Mouse (Mus musculus): ENCODE results near the gene Ddah1.

Ddah1 gene

DNA sequence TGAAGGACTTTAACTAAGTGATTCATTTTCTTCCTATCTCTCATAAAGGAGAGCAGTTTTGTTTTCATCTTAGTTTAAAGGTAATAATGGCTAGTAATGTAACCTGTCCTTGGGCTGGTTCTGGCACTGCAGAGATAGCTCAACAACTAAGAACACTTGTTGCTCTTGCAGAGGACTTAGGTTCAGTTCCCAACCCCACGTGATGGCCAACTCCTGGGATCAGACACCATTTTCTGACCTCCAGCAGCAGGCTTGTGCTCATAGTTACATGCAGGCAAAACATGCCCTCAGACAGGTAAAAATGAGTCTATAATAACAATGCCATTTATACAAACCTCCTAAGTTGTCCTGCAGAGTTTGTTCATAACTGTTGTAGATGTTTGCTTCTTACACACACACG lies 5.9 kb downstream of the Ddah1 start:
- DNase-seq (ENCODE audit: low spot score): no peak

DNA sequence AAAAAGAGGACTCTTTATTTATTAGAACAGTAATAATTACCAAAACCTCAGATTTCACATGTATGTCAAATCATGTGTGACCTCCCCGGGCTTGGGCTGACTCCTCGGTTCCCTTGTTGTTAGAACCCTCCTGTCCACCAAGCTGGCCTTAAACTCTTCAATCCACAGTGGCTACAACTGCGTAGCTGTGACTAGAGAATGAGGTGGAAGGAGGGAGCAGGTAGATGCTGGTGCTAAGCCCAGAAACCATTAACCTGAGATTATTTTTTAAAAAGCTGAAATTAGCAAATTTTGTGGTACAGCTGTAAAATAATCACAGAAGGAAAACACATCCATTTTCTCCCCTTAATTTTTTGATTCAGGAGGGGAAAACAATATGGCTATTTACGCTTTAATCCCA lies 10.0 kb downstream of the Ddah1 start:
- DNase-seq (ENCODE audit: low spot score): no peak

DNA sequence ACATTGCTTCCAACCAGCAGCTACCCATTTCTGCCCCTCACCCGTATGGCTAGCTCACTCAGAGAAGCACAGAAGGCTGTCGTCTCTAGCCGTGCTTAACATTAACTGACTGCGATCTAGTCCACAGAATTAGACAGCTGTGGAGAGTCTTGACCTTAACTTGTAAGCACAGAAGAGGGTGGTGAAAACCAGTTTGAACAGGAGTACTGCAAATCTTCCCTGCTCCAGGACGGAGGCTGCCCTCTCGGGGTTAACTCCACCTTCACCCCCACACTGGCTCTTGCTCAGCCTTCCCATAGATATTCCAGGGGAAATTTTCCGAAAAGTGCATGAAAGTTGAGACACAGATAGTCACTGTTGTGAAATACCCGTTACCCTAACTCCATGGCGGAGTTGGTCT lies 14.9 kb downstream of the Ddah1 start:
- DNase-seq (ENCODE audit: low spot score): no peak

DNA sequence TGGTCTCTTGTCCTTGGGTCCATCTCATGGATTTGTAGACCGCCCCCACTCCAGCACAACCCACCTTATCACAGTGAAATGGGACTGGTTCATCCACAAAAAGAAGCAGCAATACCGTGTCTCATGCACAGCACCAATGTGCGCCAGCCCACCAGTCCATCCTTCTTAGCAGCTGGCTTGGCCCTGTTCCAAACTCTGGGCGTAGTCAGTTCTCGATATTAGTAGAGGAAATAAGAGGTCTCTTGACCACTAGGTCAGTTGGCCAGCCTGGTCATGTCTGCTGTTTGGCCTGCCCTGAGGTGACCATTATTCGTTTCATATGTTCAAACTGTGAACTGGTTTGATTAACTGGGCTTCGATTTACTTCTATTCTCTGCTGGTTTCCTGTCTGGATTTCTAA lies 15.9 kb downstream of the Ddah1 start:
- no peak for DNase-seq (ENCODE audit: low spot score)

DNA sequence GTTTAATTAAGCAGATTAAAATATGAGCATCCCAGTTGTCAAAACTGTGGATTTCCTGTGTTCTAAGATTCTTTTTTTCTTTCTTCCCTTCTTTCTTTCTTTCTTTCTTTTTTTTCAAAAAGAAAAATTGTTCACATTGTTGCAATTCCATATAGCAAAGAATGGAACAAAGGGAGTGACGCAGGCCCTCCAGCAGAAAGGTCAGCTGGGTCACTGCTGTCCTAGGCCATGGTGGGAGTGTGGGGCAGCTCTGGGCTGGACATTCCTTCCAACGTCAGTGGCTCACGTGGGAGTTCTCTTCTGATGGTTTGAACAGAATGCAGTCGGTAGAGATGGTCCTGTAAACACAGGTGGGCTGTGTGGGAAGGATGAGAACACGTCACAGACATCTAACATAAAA lies 16.8 kb downstream of the Ddah1 start:
- DNase-seq (ENCODE audit: low spot score): no peak

DNA sequence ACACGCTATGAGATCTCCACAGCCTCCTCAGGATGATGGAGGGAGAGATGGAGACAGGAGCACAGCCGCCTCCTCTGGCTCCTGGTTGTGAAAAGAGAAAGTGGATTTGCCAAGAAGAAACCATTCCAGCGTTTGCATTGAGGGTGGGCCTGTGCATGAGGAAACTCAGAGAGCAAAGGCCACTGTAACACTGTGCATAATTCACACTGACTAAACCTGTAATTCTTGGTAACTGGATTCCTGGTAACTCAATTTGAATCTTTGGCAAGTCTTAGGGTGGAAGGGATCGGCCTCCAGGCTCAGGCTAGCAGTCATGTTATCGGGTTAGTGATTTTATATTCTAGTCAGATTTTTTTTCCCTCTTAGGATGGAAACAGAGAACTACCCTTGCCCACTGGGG lies 17.4 kb downstream of the Ddah1 start:
- DNase-seq (ENCODE audit: low spot score): no peak

DNA sequence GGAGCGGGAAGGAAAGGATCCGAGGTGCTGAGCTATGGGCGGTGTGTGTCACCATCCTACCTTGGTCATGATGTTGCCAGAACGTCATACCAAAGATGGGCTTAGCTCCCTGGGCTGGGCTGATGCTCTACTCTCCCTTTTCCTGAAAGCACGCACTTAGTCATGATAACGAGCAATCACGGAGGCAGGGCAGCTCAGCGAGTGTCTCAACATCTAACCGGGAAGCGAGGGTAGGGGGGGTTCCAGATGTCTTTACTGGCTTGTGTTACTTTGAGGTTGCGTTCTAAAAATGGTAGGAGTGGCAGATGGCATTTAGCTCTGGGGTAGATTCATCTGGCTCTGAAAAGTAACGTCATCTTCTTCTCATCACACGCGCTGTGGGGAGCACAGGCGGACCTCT lies 18.5 kb downstream of the Ddah1 start:
- no peak for DNase-seq (ENCODE audit: low spot score)

DNA sequence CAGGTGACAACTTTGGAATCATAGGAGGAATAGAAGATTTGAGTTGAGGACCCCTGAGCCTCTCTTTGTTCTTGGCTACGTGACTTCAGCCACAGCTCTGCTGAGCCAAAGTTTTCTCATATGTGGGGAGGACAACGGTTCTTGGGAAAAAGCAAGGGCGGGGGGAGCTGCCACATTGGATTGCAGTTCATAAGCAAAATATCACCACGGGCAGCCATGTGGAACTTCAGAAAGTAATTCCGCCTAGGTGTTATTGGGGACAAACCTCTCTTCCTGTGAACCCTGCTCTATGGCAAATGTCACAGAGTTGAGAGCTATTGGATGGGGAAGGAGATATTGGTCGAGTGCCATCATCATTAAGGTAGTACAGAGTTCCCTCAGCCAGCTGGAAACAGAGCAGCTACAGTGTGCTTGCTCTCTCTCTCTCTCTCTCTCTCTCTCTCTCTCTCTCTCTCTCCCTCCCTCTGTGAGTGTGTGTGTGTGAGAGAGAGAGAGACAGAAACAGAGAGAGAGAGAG lies 20.0 kb downstream of the Ddah1 start:
- DNase-seq (ENCODE audit: low spot score): no peak

DNA sequence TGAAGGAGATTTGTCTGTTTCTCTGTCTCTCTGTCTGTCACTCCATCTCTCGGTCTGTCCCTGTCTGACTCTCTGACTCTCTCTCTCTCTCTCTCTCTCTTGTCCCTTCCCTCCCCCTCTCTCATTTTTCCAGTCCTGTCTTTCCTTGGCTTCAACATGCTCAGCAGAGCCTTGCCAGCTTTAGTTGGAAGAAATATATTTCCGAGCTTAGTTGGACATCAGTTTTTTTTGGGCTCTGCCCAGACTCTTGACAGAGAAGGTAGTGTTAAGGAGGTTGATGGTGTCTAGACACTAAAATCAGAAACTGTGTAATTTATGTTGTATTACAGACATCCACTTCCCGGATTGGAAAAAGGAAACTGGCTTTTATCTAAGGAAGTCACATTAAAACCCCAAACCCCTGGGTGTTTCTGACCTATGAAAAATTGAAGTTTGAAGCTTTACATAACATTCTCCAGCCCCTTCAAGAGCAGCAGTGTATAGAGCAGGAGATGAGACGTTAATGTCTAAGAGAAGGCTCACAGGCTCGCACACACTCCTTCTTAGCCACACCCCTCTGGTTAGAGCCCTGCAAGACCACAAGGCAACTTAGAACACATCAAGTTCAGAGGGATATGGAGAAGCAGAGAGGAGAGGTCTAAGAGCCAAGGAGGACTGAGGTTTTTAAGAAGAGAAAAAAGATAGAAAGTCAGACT lies 21.0 kb downstream of the Ddah1 start:
- DNase-seq (ENCODE audit: low spot score): no peak

DNA sequence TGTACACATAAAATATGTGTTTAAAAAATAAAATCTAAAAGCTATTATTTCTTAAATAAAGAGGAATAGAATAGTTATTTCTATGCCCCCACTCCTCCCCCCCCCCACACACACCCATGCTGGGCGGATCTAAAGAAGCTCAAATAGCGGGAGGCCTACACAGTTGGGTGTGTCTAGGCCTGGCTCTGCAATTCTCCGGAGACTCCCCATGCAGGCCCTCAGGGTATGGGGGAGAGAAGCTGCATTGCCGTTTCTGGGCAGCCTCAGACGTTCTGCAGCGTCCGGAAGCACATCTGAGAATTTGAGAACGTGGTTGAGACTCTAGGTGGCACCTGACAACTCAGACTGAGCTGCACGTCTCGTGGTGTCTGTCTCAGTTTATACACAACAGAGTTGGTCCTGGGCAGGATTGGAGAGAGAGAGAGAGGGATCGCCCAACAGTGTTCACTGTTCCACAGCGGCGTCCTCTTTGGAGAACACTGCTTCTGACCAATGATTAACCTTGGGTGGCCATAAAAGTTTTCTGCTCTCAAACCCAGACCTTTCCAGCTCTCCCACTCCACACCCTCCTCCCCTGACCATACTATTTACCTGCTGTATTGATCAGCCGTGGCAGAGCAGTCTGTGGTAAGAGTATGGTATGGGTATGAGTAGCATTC lies 22.4 kb downstream of the Ddah1 start:
- DNase-seq (ENCODE audit: low spot score): no peak

DNA sequence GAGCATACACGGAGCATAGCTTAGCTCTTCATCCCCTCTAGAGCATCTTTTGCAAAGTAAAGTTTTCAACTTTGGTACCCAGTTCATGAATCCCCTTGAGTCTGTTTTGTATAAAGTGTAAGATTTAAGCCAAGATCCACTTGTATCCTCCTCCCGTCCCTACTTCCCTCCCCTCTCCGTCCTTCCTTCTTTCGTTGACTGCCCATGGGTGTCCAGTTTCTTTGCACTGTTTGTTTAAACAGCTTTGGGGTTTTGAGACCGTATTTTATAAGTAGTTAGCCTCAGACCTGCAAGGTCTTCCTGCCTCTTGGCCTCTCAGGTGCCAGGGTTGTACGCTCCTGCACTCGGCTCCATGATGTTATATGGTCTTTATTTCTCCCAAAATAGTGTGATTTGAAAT lies 26.8 kb downstream of the Ddah1 start:
- DNase-seq (ENCODE audit: low spot score): no peak

DNA sequence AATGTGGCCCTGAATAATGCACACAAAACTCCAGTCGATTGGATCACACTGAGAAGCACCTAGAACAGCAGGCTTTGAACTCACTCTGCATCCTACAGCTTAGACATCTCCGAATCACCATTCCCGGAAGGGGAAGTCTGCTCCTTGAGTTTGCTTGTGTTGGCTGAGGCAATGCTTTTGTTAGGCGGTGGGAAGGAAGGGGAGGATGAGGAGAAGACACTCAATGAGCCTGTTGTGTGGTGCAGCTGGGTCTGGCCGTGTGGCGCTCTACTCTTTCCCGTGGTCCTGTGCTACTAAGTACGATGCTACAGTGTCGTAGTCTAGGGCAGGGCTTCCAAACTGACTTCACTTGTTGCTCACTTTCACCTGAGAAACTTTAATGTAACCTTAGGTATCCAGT lies 28.8 kb downstream of the Ddah1 start:
- no peak for DNase-seq (ENCODE audit: low spot score)

DNA sequence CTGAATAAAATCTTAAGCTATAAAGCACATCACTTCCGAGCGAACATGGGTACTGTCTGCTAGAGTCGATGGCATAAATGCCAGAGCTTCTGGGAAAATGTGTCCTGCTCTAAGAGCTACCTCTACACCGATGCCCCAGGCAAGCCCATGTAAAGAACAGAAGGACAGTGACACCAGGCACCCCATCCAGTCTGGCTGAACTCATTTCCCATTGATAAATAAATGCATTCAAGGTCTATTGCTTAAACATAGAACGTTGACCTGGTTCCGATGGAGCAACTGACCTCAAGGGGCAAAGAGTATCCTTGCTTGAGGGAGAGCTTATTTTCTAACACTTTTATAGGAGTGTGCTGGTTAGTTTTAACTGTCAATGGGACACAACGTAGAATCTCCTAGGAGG lies 30.6 kb downstream of the Ddah1 start:
- DNase-seq (ENCODE audit: low spot score): no peak

DNA sequence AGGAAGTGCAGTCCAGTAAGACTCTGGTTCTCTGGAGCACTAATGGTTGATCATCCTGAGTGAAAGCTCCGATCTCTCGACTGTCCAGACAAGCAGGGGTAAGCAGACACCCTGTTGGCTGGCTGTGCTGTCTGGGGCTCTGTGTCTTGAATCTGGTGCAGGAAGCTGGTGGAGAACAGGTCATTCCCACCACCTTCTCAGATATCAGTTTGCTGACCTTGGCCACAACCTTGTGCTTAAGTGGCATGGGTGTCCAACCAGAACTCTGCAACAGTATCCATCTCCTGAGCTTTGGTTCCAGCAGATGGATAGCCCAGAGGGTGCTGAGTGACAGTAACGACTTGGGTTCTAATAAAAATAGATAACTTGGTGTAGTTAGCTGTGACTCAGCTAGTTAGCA lies 31.8 kb downstream of the Ddah1 start:
- no peak for DNase-seq (ENCODE audit: low spot score)

DNA sequence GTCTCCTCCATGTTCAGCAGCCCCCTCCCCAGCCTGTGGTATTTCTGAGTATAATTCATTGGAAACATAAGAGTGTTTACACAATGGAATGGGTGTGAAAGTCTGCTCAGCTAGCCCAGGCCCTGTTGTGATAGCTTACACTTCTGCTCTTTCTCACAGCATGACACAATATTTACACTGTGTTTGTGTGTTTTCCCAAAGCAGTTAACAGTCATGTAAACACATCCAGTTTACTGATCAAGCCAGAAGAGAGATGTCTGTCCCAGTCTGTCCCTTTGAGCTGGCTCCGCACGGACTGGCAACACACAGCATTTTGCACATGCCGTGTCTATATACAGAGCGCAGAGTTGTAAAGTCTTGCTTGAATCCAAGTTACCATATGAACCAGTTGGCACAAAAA lies 32.2 kb downstream of the Ddah1 start:
- DNase-seq (ENCODE audit: low spot score): no peak

DNA sequence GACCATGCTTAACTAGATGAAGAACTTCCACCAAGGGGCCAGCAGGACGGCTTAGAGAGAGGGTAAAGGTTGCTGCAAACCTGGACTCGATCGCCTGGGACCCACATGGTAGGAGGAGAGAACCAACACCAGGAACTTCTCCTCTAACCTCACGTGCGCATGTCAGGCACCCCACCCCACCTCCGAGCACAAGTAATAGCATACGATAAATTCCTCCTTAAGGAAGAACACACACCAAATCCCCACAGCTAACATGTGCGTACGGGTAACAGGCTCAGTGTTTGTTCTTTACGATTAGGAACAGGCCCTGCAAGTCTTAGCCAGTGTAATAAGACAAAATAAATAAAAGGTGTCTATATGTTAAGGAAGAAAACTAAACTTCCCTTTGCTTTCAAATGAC lies 35.9 kb downstream of the Ddah1 start:
- no peak for DNase-seq (ENCODE audit: low spot score)

DNA sequence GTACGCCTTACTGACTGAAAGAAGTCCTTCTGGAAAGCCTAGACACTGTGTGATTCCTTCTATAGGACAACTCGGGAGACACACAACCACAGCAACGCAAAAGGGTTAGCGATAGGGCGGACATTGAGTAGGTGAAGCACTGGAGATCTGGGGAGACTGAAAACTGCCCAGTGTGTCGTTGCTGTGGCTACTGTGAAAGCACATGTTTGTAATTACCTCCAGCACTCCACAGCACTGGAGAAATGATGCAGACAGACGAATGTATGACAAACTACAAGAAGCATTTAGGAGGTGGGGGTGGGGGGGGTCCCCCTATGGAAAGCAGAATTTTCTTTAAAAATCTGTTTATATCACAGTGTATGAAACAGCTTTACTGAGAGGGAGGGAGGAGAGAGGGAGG lies 37.4 kb downstream of the Ddah1 start:
- DNase-seq (ENCODE audit: low spot score): no peak

DNA sequence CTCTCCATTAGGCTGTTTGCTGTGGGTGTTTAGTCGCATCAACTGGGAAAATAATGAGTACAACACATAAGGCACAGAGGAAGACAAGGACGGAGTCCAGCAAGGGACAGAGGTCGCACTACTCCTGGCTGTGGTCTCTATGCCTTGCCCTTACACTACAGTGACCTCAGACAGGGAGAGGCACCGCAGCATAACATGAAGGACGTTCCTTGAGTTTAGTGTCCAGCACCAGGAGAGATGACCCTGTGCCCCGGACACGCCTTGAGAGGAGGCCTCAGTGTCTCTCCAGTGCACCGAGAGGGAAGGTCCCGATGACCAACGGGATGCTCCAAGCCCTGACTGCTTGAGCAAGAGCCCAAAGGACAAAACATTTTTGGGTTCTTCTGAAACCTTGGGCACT lies 39.6 kb downstream of the Ddah1 start:
- DNase-seq (ENCODE audit: low spot score): no peak

DNA sequence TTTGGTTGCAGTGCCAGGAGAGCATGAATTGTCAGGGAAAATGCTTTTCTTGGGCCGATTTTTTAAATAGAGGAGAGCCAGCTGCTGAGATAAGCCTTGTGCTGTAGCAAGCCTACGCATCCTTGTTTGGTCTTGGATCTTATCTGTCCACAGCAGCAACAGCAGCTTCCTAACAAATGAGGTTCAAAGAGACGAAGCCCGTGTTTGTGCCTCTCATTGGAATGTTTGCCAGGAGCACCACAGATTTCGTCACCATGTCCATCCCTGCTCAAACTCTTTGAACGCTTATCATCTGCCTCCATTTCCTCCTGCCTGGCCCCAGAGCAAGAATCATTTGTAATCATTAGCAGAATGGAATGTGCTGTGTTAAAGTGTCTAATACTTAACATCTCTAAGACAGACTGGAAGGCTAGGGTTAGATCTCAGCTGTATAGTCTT lies 40.3 kb downstream of the Ddah1 start:
- no peak for DNase-seq (ENCODE audit: low spot score)

DNA sequence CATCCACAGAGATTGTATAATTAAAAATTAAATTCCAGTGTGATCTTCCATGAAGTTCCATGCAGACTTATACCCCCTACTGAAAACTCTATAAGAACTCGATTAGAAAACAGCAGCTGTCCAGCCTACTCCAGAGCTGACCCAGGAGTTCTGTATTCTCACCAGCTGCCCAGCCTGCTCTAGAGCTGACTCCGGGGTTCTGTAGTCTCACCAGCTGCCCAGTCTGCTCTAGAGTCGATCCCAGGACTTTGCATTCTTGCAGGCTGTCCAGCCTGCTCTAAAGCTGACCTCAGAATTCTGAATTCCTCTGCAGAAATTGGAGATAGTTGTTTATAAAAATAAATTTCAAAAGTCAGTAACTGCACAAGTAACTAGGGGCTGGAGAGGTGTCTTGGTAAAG lies 40.9 kb downstream of the Ddah1 start:
- DNase-seq (ENCODE audit: low spot score): no peak

DNA sequence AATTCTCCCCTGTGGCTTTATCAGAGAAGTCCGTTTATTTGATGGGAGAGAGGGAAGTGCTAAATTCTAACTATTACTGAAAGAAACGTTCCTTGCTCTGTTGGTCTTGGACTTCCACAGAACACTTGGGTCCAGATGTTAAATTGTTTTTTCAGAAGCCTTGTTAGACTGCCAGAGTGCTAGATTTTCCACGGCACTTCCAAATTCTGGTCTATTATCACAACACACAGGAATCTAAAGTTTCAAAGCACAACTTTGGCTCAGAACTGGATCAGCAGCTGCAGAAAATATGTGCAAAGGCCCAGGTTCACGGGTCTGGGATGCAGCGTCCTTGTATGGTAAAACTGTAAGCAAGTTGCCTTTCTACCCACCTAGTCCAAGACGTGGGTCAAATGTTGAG lies 43.6 kb downstream of the Ddah1 start:
- no peak for DNase-seq (ENCODE audit: low spot score)

DNA sequence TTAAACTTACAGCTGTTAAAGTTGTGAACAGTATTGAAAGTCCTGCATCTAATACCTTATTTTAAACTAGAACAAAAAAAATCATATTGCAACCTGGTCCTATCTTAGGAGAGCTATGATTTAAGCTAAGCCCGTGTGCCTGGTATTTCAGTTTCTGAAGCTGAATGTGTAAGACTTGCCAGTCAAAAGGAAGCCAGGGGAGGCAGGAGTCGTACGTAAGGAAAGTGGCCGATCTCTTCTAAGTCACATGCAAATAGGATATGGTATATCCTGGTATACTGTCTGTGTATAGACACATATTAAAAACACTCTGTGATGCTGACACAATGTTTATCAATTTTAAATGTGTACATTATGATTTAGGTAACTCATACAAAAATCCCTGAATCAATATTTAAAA lies 47.4 kb downstream of the Ddah1 start:
- DNase-seq (ENCODE audit: low spot score): no peak

DNA sequence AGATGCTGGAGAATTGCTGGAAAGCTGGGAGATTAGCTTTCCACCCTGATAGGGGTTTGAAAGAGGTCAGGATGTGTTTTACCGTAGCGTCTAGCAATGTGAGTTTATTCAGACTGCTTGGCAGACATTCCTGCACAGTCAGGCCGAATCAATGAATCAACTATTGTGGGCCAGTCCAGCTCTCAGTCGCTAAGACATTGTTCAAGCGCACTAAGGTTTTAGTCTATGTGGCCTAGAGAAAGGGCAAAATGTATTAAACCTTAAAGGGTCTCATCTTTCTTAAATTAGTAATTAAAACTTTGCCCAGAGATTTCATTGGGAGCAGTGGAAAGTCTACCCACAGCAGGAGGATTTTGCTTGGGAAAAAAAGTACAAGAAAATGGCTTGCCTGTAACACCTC lies 48.0 kb downstream of the Ddah1 start:
- DNase-seq (ENCODE audit: low spot score): no peak

DNA sequence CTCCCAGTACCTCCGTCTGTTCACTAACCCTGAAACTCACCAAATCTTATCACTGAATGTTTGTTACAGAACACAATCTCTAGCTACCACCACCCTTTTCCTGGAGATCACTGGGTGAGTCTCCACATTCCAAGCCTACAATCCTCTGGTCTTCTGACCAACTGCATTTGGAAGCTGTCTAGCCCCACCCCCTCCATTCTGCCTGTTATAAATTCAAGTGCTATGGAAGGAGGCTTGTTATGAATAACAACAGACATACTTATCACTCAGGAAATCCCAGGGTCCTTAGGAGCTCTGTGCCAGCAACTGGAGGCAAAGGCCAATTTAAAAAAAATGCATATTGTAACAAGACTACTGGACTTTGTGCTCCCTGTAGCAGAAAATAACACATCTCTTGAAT lies 58.3 kb downstream of the Ddah1 start:
- DNase-seq (ENCODE audit: low spot score): no peak
